Mouse (Mus musculus) embryonic facial prominence, embryonic 11.5 days (tissue): Measurements from ENCODE around the gene Cep135. TPM values are rescaled to one million over a fixed set of nuclear protein-coding genes. Genes with fewer than 3 reads are reported as not detected.

Experiments used
- ATAC-seq: fragments of 200-750 bp; cut with Nextera tagmentation; replicated peaks from 2 replicates; pipeline ENCODE4 v1.8.0; 2017; ENCODE audit warnings: low read depth; ENCODE audit not compliant: insufficient number of reproducible peaks, low FRiP score, low TSS enrichment
- DNase-seq: peaks from one replicate; pipeline ENCODE4 v3.0.0-alpha.2; 2015; ENCODE audit warnings: low spot score
- H3K27ac ChIP-seq: fragments of 300-500 bp; sonication (generic); replicated peaks from 2 replicates; pipeline ENCODE4 v1.5.1; 2014; ENCODE audit warnings: mild to moderate bottlenecking, low read depth, low read length, control low read depth
- H3K27me3 ChIP-seq: fragments of 300-500 bp; sonication (generic); 2 replicates; pipeline ENCODE4 v1.6.1; 2014; ENCODE audit warnings: mild to moderate bottlenecking, low read length, moderate library complexity, mixed read lengths; ENCODE audit not compliant: control insufficient read depth, insufficient read depth
- H3K36me3 ChIP-seq: fragments of 300-500 bp; sonication (generic); replicated peaks from 2 replicates; pipeline ENCODE4 v1.6.1; 2014; ENCODE audit warnings: low read depth, mild to moderate bottlenecking, low read length, moderate library complexity, mixed read lengths; ENCODE audit not compliant: control insufficient read depth, insufficient read depth
- H3K4me1 ChIP-seq: fragments of 300-500 bp; sonication (generic); 2 replicates; pipeline ENCODE4 v1.6.1; 2014; ENCODE audit warnings: low read length, mixed read lengths; ENCODE audit not compliant: control insufficient read depth, insufficient read depth
- H3K4me2 ChIP-seq: fragments of 300-500 bp; sonication (generic); 2 replicates; pipeline ENCODE4 v1.6.1; 2014; ENCODE audit warnings: low read depth, mild to moderate bottlenecking, control low read depth, low read length, moderate library complexity
- H3K4me3 ChIP-seq: fragments of 300-500 bp; sonication (generic); 2 replicates; pipeline ENCODE4 v1.5.1; 2014; ENCODE audit warnings: low read depth, low read length, control low read depth
- H3K9ac ChIP-seq: fragments of 300-500 bp; sonication (generic); replicated peaks from 2 replicates; pipeline ENCODE4 v1.6.1; 2014; ENCODE audit warnings: mild to moderate bottlenecking, control low read depth, low read length
- H3K9me3 ChIP-seq: fragments of 300-500 bp; sonication (generic); replicated peaks from 2 replicates; pipeline ENCODE4 v1.6.1; 2016; ENCODE audit warnings: mild to moderate bottlenecking, low read length, inconsistent platforms, mixed read lengths; ENCODE audit not compliant: control insufficient read depth
- WGBS: fragments of 180-500 bp; shearing (Covaris S2); extraction: QIAGEN DNeasy Blood & Tissue Kit; methylation state at CpG from one replicate; pipeline ENCODE4 v1.1.7; 2014; 5-methylcytosine and 5-hydroxymethylcytosine counted together
- polyA plus RNA-seq: library from polyadenylated mRNA; unstranded; fragments of >200 nt; fragmentation: Nextera tagmentation; extraction: Ambion mirVana; gene quantifications from 2 replicates; pipeline ENCODE4 v1.2.1, GENCODE M21; 2014

Gene Cep135
- polyA plus RNA-seq, 1 experiment from 2014 or later = 13.3 TPM

GRCm38 (mm10) chr5:76691251-76691650, 102.8 kb downstream of the Cep135 start:
- Histone ChIP-seq H3K4me3 (no peak overlapping the region), H3K9me3 (no peaks in the 10 kb centered on the region), H3K27me3 (no peaks in the 10 kb centered on the region), H3K9ac (no peak overlapping the region), H3K4me1 (no peaks in the 10 kb centered on the region), H3K27ac (no peak overlapping the region), H3K36me3 (no peaks in the 10 kb centered on the region), H3K4me2 (no peak overlapping the region)
- DNase-seq = no peak
- 91% methylated on average over 5 of the region's 5 CpGs for WGBS
- no peak for ATAC-seq

DNA sequence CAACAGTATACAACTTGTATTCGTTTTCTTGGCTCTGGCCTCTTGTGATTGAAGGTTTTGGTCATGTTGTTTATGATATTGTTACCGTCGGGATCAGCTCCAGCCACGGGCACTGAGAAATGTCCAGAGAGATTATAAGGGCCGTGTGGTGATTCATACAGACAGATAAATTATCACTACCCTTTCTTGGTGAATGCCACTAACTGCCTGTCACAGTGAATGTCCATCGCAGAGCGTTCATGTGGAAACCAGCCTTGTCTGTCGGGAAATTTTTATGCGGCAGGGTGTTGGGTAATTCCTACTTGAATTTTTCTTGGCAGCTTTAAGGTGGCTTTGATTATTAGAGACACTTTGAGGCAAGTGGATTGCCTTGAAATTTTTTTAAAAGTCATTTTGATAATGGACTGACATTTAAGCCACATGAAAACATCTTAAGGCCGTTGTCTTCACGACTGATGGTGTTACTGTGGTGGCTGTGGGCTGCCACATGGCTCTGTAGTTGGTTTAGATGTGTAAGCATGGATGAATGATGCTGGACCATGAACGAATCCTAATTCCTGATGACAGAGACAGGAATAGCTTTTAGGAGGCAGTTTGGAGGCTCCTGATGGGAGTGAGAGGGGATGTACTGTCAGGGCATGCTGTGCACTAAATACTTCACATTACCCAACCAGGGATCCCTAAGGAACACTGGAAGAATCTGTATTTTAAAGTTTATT, 103.4 kb downstream of the Cep135 start:
- Histone ChIP-seq H3K9me3 (no peaks in the 10 kb centered on the region), H3K4me1 (no peaks in the 10 kb centered on the region), H3K4me2 (no peak overlapping the region), H3K9ac (no peak overlapping the region), H3K36me3 (no peaks in the 10 kb centered on the region), H3K27me3 (no peaks in the 10 kb centered on the region), H3K4me3 (no peak overlapping the region), H3K27ac (no peak overlapping the region)
- WGBS = 85% methylated on average over 12 of the region's 12 CpGs
- ATAC-seq = no peak
- DNase-seq = no peak

Other genes with a start within 250 kb of the Cep135 start
- 0.35 and 0.45 TPM in 2 replicates for gene Nmu, start 224.9 kb upstream of the Cep135 start, polyA plus RNA-seq
- gene Gm7271, start 104.7 kb upstream of the Cep135 start, polyA plus RNA-seq = 3.7 and 4.9 TPM in 2 replicates
- 48.2 and 50.4 TPM in 2 replicates for gene Exoc1, start 59.4 kb upstream of the Cep135 start, polyA plus RNA-seq
- gene C530008M17Rik, start 67.8 kb downstream of the Cep135 start, polyA plus RNA-seq = 18.9 and 21.6 TPM in 2 replicates